Mouse (Mus musculus) intestine, embryonic 14.5 days (tissue): ENCODE measurements around the gene Crim1. TPM values are rescaled to one million over a fixed set of nuclear protein-coding genes. Genes with fewer than 3 reads are reported as not detected.

ENCODE experiments used
- ATAC-seq: fragments of 200-750 bp; cut with Nextera tagmentation; replicated peaks from 2 replicates; pipeline ENCODE4 v1.8.0; 2017; ENCODE audit warnings: low read depth, moderate number of reproducible peaks, moderate TSS enrichment, moderate library complexity; ENCODE audit not compliant: low FRiP score, low TSS enrichment
- DNase-seq: peaks from one replicate; pipeline ENCODE4 v3.0.0-alpha.2; 2018; ENCODE audit warnings: low spot score
- H3K27ac ChIP-seq: fragments of 300-500 bp; sonication (generic); 2 replicates; pipeline ENCODE4 v1.5.1; 2014; ENCODE audit warnings: low read depth, mild to moderate bottlenecking, control low read depth
- H3K27me3 ChIP-seq: fragments of 300-500 bp; sonication (generic); replicated peaks from 2 replicates; pipeline ENCODE4 v1.6.1; 2014; ENCODE audit warnings: low read length, control low read depth; ENCODE audit not compliant: control insufficient read depth, insufficient read depth
- H3K36me3 ChIP-seq: fragments of 300-500 bp; sonication (generic); 2 replicates; pipeline ENCODE4 v1.6.1; 2014; ENCODE audit warnings: low read length, control low read depth; ENCODE audit not compliant: control insufficient read depth, insufficient read depth
- H3K4me1 ChIP-seq: fragments of 300-500 bp; sonication (generic); replicated peaks from 2 replicates; pipeline ENCODE4 v1.6.1; 2014; ENCODE audit warnings: low read length, control low read depth, mixed read lengths; ENCODE audit not compliant: control insufficient read depth, insufficient read depth
- H3K4me2 ChIP-seq: fragments of 300-500 bp; sonication (generic); 2 replicates; pipeline ENCODE4 v1.6.1; 2014; ENCODE audit warnings: low read length
- H3K4me3 ChIP-seq: fragments of 300-500 bp; sonication (generic); 2 replicates; pipeline ENCODE4 v1.5.1; 2014; ENCODE audit warnings: low read depth, low read length, control low read depth, mixed read lengths
- H3K9ac ChIP-seq: fragments of 300-500 bp; sonication (generic); 2 replicates; pipeline ENCODE4 v1.6.1; 2014; ENCODE audit warnings: mild to moderate bottlenecking, low read length
- H3K9me3 ChIP-seq: fragments of 300-500 bp; sonication (generic); 2 replicates; pipeline ENCODE4 v1.6.1; 2016; ENCODE audit warnings: low read length, control low read depth; ENCODE audit not compliant: control insufficient read depth
- WGBS: fragments of 180-500 bp; shearing (Covaris S2); extraction: QIAGEN DNeasy Blood & Tissue Kit; methylation state at CpG from one replicate; pipeline ENCODE4 v1.1.7; 2014; 5-methylcytosine and 5-hydroxymethylcytosine counted together
- polyA plus RNA-seq: library from polyadenylated mRNA; unstranded; fragments of >200 nt; fragmentation: Nextera tagmentation; extraction: Ambion mirVana; gene quantifications from 2 replicates; pipeline ENCODE4 v1.2.1, GENCODE M21; 2014

Crim1 gene
- polyA plus RNA-seq, 1 experiment from 2014 or later, result 6.1 TPM

- Histone ChIP-seq H3K4me2 (no peak overlapping the region), H3K4me3 (no peak overlapping the region), H3K27ac (no peak overlapping the region), H3K4me1 (0 out of 2 replicates have a peak, but pooled peaks cover 3% of the 10 kb centered on the region), H3K36me3 (no peaks in the 10 kb centered on the region), H3K9me3 (no peaks in the 10 kb centered on the region), H3K27me3 (no peaks in the 10 kb centered on the region), H3K9ac (no peak overlapping the region)
- WGBS, result 91% methylated on average over 7 of the region's 7 CpGs
- DNase-seq (no peak), ATAC-seq (no peak)
Measured at GRCm38 (mm10) chr17:78265135-78265534, 65.1 kb downstream of the Crim1 start.

GRCm38 (mm10) chr17:78266271-78266670 is 66.2 kb downstream of the Crim1 start:
- H3K27me3 ChIP-seq, result no peaks in the 10 kb centered on the region
- H3K4me3 ChIP-seq, result no peak overlapping the region
- H3K36me3 ChIP-seq, result no peaks in the 10 kb centered on the region
- 83% methylated on average over 2 of the region's 2 CpGs for WGBS
- no peak overlapping the region for H3K27ac ChIP-seq
- no peak for DNase-seq
- no peaks in the 10 kb centered on the region for H3K9me3 ChIP-seq
- H3K4me1 ChIP-seq, result 0 out of 2 replicates have a peak, but pooled peaks cover 6% of the 10 kb centered on the region
- no peak overlapping the region for H3K4me2 ChIP-seq
- H3K9ac ChIP-seq, result no peak overlapping the region
- no peak for ATAC-seq

- 70% methylated on average over 4 of the region's 4 CpGs for WGBS
- Histone ChIP-seq H3K4me2 (no peak overlapping the region), H3K4me1 (peaks cover 15% of the 10 kb centered on the region), H3K27me3 (no peaks in the 10 kb centered on the region), H3K27ac (no peak overlapping the region), H3K9me3 (no peaks in the 10 kb centered on the region), H3K36me3 (no peaks in the 10 kb centered on the region), H3K4me3 (no peak overlapping the region), H3K9ac (no peak overlapping the region)
- DNase-seq, result no peak
- ATAC-seq, result no peak
Measured at GRCm38 (mm10) chr17:78268591-78268990, 68.5 kb downstream of the Crim1 start.

- peaks cover 18% of the 10 kb centered on the region for H3K4me1 ChIP-seq
- no peak overlapping the region for H3K9ac ChIP-seq
Measured at GRCm38 (mm10) chr17:78269311-78269710, 69.3 kb downstream of the Crim1 start.

GRCm38 (mm10) chr17:78270019-78270418 is 70.0 kb downstream of the Crim1 start:
- WGBS, result 70% methylated on average over 6 of the region's 6 CpGs
- peaks cover 18% of the 10 kb centered on the region for H3K4me1 ChIP-seq
- H3K9ac ChIP-seq, result no peak overlapping the region
- H3K36me3 ChIP-seq, result no peaks in the 10 kb centered on the region
- no peak overlapping the region for H3K4me3 ChIP-seq
- no peaks in the 10 kb centered on the region for H3K27me3 ChIP-seq
- DNase-seq, result no peak
- H3K4me2 ChIP-seq, result no peak overlapping the region
- ATAC-seq, result no peak
- H3K9me3 ChIP-seq, result no peaks in the 10 kb centered on the region
- H3K27ac ChIP-seq, result no peak overlapping the region

More at GRCm38 (mm10) chr17:78269311-78269710, 69.3 kb downstream of the Crim1 start:
- no peak for DNase-seq
- H3K4me3 ChIP-seq, result no peak overlapping the region
- no peak overlapping the region for H3K27ac ChIP-seq
- no peaks in the 10 kb centered on the region for H3K9me3 ChIP-seq
- 91% methylated on average over 8 of the region's 8 CpGs for WGBS
- ATAC-seq, result no peak
- no peak overlapping the region for H3K4me2 ChIP-seq
- H3K27me3 ChIP-seq, result no peaks in the 10 kb centered on the region
- no peaks in the 10 kb centered on the region for H3K36me3 ChIP-seq

- no peaks in the 10 kb centered on the region for H3K27me3 ChIP-seq
- no peak overlapping the region for H3K4me2 ChIP-seq
- no peaks in the 10 kb centered on the region for H3K9me3 ChIP-seq
- no peak for DNase-seq
- WGBS, result 75% methylated on average over 8 of the region's 8 CpGs
- no peak for ATAC-seq
- H3K36me3 ChIP-seq, result no peaks in the 10 kb centered on the region
- H3K4me3 ChIP-seq, result no peak overlapping the region
- no peak overlapping the region for H3K27ac ChIP-seq
- peaks cover 18% of the 10 kb centered on the region for H3K4me1 ChIP-seq
- H3K9ac ChIP-seq, result no peak overlapping the region
Measured at GRCm38 (mm10) chr17:78271731-78272130, 71.7 kb downstream of the Crim1 start.

GRCm38 (mm10) chr17:78272142-78272541 is 72.1 kb downstream of the Crim1 start:
- H3K4me1 ChIP-seq, result peaks cover 18% of the 10 kb centered on the region
- no peak overlapping the region for H3K4me2 ChIP-seq
- H3K27me3 ChIP-seq, result no peaks in the 10 kb centered on the region
- 64% methylated on average over 8 of the region's 8 CpGs for WGBS
- no peak overlapping the region for H3K9ac ChIP-seq
- H3K27ac ChIP-seq, result no peak overlapping the region
- no peak for ATAC-seq
- H3K9me3 ChIP-seq, result no peaks in the 10 kb centered on the region
- H3K36me3 ChIP-seq, result no peaks in the 10 kb centered on the region
- no peak for DNase-seq
- H3K4me3 ChIP-seq, result no peak overlapping the region

GRCm38 (mm10) chr17:78272713-78273483 is 72.8 kb downstream of the Crim1 start:
- 67% methylated on average over 8 of the region's 8 CpGs for WGBS
- Histone ChIP-seq H3K27me3 (no peaks in the 10 kb centered on the region), H3K27ac (no peak overlapping the region), H3K4me3 (no peak overlapping the region), H3K36me3 (no peaks in the 10 kb centered on the region), H3K9ac (no peak overlapping the region), H3K4me1 (peaks cover 18% of the 10 kb centered on the region), H3K9me3 (no peaks in the 10 kb centered on the region), H3K4me2 (no peak overlapping the region)
- ATAC-seq, result no peak
- DNase-seq, result no peak

GRCm38 (mm10) chr17:78273875-78274274 is 73.8 kb downstream of the Crim1 start:
- H3K9ac ChIP-seq, result no peak overlapping the region
- peak overlapping the region; percentile 33; the same call in 1 of the 2 replicates for H3K27ac ChIP-seq
- H3K9me3 ChIP-seq, result no peaks in the 10 kb centered on the region
- H3K27me3 ChIP-seq, result no peaks in the 10 kb centered on the region
- 64% methylated on average over 7 of the region's 7 CpGs for WGBS
- no peak overlapping the region for H3K4me3 ChIP-seq
- DNase-seq (no peak), ATAC-seq (peak; percentile 57)
- peaks cover 18% of the 10 kb centered on the region for H3K4me1 ChIP-seq
- H3K36me3 ChIP-seq, result no peaks in the 10 kb centered on the region
- no peak overlapping the region for H3K4me2 ChIP-seq
